Mouse (Mus musculus): ENCODE measurements around the gene Mindy3.

DNA sequence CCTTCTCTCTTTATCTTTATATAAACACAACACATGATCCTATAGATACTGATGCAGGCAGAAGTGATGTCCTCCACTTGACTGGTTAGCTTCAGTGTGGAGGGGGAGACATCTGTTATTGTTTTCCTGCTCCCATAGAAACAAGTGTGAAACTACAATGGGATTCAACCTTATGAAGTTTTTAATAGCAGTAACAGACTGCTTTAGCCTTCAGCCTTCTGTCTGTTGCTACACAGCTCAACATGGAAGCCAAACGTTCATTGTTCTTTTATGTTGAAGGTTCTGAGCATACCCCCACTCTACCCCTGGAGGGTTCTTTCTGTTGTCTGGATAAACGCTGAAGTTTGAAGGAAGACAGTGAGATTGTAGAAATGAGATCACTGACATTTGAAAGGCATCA is 87.3 kb downstream of the Mindy3 start:
- TF ChIP-seq CTCF (IDR thresholded peaks at IDR 0.05; ENCODE audit: borderline replicate concordance, insufficient read depth, low read depth, low read length) (no peak), POLR2A (IDR thresholded peaks at IDR 0.05; ENCODE audit: borderline replicate concordance, insufficient read depth, low read length) (no peak)
